Mouse (Mus musculus) mouse embryonic stem cell (cell line): ENCODE measurements around the gene Tas2r116.

Experiments
- in situ Hi-C, 2 experiments: fragments of 300-500 bp; cut with MboI; formaldehyde crosslinking; loops; 1 replicate in 1 of 2; 3 replicates in 1 of 2; pipeline ENCODE4 v1.14.3; 2019 to 2020; ENCODE audit warnings: low sequenced_read_pairs in 2 of 2, low pct_unique_long_range_greater_than_20kb in 1 of 2, mixed read lengths in 1 of 2; ENCODE audit not compliant: unreplicated experiment in 1 of 2

Gene Tas2r116

DNA sequence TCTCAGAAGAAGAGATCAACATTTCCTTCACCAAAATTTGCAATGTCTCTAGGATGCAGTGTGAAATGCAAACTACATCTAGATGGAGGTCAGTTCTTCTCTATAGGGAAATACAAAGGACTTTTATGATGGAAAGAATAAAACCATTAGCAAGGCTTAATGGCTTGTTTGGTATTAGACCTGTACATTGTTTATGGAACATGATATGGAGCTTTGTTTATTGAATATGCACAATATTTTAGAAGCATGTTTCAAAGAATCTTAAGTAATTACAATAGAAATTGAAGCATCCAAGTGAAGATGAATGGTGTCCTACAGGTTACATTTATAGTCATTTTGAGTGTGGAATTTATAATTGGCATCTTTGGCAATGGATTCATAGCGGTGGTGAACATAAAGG lies at the start of gene Tas2r116:
Gene Tas2r116 (plus strand): TSS at position 301 of the 400 bp plus-strand sequence.
- in situ Hi-C loops: no loop called here

DNA sequence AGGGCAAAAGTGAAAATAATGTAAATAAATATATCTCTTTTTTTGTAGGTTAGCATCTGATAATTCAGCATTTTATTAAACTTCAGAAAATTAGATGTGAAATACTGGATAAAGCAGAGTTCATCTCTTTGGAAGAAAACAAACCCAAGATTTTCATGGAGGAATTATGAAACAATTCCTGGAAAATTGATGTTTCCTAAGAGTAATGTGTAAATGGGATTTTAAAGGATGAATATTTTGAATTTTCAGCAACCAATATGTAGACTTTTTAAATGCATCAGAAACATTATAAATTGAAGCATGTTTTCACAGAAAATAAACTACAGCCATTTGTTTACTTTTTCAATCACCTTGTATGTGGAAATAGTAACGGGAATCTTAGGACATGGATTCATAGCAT lies 8.4 kb upstream of the Tas2r116 start, which contains the start of gene Tas2r123:
Gene Tas2r123 (plus strand): TSS at position 301 of the 400 bp plus-strand sequence.
- in situ Hi-C loops: no loop called here

DNA sequence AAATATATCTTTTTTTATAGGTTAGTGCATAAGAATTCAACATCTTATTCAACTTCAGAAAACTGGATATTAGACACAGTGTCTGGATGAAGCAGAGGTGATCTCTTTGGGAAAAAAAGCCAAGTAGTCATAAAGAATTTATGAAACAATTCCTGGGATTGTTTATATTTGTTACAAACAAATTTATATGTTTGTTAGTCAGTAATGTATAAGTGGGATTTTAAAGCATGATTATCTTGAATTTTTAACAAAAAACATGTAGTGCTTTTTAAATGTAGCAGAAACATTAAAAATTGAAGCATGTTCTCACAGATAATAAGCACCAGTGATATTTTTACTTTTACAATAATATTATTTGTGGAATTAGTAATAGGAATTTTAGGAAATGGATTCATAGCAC lies 12.5 kb downstream of the Tas2r116 start, which contains the start of gene Tas2r110:
Gene Tas2r110 (plus strand): TSS at position 301 of the 400 bp plus-strand sequence.
- in situ Hi-C loops: no loop called here

DNA sequence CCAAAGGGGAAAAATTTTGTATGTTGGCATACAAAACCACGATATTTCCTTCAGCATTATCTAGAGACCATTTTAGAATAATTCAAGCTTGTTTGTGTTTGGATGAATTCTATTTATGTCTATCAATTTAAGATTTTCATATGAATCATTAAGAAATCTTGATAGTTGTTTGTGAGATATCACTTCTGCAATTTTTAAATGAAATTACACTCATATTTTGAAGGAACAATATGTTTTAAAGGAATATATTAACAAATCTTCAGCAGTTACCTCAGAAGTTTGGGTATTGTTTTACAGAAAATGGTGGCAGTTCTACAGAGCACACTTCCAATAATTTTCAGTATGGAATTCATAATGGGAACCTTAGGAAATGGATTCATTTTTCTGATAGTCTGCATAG lies 37.5 kb downstream of the Tas2r116 start, which contains the start of gene Tas2r113:
Gene Tas2r113 (plus strand): TSS at position 301 of the 400 bp plus-strand sequence.
- in situ Hi-C loops: no loop called here
